Mouse (Mus musculus) retina, adult 2 months (tissue): Measurements from ENCODE around the gene Slc8a1.

ENCODE experiments used
- DNase-seq: peaks from one replicate; pipeline ENCODE4 v3.0.0-alpha.2; 2012; ENCODE audit warnings: low read depth, low spot score

Gene Slc8a1

GRCm38 (mm10) chr17:81738311-81738755 lies at the start of gene Slc8a1:
Slc8a1 (minus strand) TSS chr17:81738377.
- DNase-seq, result no peak

GRCm38 (mm10) chr17:81787350-81787749 lies 49.2 kb upstream of the Slc8a1 start:
- no peak for DNase-seq

DNA sequence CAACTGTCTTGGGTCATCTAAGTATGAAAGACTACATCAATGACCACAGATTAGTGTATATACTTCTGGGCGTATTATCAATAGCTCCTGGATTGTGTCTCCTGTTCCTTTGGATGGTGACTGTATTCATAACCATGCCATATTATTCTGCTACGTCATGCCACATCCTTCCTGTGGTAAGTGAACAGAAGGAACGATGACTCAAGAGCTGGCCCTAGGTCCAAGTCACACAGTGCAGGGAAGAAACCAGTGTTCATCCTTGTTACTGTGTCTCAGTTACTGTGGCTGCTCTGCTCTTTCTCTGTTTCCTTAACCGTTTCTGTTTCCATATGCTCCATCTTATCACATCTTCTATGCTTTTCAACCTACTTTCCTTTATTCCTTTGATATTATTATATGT lies 44.1 kb upstream of the Slc8a1 start:
- DNase-seq, result no peak

DNA sequence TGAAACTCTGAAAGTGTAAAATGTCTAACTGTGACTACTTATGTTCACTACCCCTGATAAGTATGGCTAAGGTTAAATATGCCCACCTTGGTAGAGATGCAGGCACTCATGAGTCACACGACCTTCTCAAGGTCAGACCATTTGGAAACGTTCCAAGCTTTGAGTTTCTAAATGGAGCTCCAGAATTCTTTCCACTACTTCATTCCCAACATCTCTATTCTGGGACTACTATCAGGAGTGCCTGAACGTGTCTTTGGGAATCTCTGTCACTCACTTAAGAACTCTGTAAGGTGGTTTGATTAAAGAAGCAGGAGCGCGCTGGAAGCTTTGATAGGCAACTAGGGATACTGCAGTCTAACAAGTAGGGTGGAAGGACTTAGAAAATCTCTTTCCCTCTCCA lies 43.3 kb upstream of the Slc8a1 start:
- DNase-seq, result no peak

- no peak for DNase-seq
These were observed 41.7 kb upstream of the Slc8a1 start for GRCm38 (mm10) chr17:81779883-81780282.

DNA sequence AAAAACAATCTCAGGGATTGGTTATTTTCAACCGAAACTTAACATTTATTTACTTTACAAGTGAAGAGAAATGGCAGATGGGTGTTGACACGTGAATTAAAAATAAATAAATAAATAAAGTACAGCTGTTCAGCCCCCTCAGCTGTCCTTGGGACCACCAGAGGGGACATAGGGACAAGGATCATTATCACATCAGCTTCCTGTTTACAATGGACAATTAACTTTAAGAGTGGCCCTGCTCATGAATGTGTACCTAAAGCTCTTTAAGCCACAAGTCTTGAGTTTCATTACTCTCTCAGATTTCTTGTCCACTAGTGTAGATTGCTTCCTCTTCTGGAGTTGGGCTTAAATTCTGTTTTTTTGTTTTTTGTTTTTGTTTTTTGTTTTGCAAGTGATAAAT lies 12.5 kb upstream of the Slc8a1 start:
- no peak for DNase-seq

DNA sequence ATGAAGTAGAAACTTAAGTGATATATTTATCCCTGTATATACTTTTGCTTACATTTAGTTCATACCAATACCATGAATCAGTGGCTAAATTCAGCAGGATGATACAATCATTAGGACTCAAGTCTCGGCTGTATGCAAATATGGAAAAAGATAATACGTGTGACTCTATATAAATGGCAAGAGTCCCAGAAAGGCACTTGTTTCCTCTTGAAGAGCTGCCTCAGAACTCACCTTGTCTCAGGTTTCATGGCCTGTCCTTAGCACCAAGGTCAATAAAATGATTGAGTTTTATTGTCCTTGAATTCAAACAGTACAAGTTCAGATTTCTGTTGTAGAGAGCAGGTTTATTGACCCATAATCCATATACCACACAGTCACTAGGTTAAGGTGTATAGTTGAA lies 4.9 kb upstream of the Slc8a1 start:
- DNase-seq, result no peak

DNA sequence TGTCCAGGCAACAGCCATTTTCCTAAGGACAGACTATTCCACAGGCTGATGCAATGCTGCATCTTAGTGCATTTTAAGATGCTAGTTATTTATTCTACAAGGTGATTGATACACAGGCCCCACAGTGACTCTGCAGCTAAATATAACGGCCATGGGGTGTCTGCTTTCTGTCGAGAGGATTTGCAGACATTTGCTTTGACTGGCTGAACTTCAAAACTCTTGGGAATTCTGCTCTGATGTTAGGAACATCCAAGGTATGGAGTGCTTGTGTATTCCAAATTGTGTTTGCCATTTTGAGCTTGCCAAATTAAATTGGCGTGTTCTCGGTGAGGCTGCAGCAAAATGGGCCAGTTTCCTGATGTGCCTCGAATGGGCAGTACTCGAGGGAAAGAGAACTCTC lies 2.4 kb upstream of the Slc8a1 start:
- DNase-seq, result no peak

DNA sequence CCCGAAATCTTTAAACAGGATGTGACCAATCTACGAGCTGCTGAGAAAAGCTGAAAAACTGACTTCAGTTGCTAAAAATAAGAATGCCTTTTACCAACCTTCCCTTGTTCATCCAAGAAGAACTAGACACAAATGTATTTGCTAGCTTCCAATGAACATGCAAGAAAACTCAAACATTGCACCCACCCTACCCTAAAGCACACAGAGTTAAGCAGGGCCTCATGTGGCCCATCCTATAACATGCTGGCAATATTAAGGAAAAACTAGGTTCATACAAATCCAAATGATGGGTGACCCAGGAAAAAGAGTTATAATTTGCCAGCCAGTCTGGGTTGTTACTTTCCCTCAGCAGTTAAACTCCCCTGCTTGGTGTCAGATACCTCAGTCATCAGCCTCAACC lies 398 bp downstream of the Slc8a1 start:
- DNase-seq, result no peak

GRCm38 (mm10) chr17:81737309-81737708 lies 868 bp downstream of the Slc8a1 start:
- no peak for DNase-seq

- no peak for DNase-seq
These were observed 2.6 kb downstream of the Slc8a1 start for GRCm38 (mm10) chr17:81735583-81735982.

DNA sequence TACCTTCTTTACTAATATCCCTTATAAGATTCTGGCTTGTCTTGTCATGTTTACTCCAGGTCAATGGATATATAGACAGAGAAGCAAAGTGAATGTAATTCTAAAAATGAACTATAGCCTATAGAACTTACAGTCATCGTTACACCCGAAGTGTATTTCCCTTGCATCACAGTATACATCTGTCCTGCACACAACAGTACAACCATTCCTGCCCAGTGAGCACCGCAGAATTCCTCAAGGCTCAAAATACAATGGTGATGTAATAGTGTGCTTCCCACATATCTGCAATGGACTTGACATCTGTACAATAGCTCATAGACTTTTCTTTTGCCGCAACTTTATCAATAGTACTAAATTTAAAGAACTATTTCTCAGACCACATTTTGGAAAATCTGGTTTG lies 8.3 kb downstream of the Slc8a1 start:
- no peak for DNase-seq

- DNase-seq, result no peak
These were observed 25.9 kb downstream of the Slc8a1 start for GRCm38 (mm10) chr17:81712273-81712751.

DNA sequence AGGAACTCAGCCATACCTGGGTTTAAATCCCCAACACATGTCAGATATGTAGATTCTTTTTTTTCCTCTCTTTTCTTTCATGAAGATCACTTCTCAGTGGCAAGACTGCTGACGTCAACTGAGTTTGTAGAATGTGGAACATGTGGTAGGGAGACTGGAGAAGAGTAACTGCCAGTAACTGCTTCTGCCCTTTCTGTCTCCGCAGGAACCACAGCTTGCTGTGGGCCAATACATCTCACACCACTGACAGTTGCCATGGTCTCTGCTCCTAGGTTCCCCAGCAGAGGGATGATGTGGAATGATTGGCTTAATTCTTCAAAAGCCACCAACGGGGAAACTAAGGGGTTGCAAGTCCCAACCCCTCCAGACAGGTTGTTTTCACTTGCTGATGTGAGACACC lies 33.4 kb downstream of the Slc8a1 start:
- DNase-seq, result no peak

DNA sequence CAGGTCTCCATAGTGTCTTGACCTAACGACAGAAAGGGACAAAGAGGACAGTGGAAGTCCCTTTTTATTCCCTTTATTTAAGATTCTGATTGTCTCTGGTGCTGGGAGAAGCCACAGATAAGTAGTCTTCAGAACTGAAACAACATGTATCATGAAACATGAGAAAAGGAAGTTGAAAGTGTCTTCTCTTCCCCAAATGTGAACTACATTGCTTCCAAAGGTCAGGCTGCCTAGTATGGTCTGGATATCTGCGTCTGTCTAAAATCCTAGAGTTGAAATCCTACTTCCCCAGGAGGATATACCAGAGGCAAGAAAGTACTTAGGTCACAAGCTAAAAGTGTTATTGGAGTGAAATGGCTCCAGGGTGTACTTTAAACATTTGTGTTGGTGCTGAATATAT lies 34.9 kb downstream of the Slc8a1 start:
- no peak for DNase-seq

- no peak for DNase-seq
These were observed 36.5 kb downstream of the Slc8a1 start for GRCm38 (mm10) chr17:81701701-81702100.

DNA sequence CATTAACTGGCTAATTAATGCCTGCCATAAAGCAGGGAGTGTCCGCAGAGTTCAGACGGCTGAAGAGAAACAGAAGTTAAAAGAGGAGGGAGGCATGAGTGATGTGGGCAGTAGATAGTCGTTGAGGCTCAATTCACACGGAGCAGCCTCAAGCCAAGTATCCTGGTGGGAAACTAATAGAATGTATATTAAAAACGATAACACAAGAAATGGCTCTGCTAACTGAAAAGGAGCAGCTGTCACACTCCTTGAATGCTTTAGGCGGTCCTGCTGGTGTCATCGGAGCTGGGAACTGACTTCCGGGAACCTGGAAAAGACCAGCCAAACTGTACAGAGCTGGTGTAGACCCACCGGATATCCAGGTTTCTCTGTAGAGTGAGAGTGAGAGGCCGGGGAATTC lies 39.4 kb downstream of the Slc8a1 start:
- no peak for DNase-seq

DNA sequence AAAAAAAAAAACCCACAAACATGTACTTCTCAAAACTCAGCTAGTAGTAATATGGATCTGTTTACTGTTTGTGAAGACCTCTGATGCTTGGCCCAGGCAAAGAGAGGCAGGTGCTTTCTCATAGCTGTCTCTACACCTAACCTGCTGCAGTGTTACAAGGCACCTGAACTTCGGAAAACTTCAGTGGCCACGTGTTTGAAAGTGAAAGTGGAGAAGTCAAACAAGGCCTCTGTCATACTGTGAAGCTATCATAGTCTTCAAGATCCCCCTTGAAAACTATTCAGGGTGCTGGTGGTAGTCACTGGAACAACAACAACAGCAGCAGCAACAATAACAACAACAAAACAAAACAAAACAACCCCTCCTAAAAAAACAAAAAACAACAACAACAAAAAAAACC lies 40.5 kb downstream of the Slc8a1 start:
- DNase-seq, result no peak

DNA sequence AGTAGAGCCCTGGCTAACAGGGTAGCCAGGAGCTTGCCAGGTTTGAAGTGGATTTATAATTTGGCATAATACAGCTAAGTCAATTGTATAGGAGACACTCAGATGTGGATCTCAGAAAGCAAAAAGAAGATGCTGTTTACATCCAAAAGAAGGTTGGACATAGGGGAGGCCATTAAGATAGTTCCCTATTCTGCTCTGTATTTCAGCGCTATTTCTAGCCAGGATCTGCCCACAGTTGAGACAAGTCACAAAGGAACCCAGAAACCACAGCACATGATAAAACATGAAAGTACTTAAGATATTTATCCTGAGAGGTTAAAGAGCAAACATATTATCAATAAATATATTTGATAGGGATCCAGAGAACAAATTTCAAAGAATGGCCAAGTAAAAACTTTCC lies 43.2 kb downstream of the Slc8a1 start:
- DNase-seq, result no peak

DNA sequence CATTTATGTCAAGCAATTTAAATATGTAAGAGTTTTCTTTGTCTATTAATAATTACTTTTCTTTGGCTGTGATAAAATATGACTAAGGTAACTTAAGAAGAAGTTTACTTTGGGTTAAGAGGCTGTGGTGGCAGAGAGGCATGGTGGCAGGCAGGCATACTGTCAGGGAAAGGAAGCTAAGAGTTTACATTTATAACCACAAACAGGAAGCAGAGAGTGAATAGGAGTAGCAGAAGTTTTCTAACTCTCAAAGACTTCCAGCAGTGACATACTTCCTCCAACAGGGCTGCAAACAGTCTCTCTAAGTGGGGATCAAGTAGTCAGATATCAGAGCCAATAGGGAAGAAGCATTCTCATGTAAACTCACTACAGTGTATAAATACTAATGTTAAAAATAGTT lies 58.6 kb downstream of the Slc8a1 start:
- DNase-seq, result no peak

- DNase-seq, result no peak
These were observed 60.7 kb downstream of the Slc8a1 start for GRCm38 (mm10) chr17:81677450-81677849.

GRCm38 (mm10) chr17:81676203-81676602 lies 62.0 kb downstream of the Slc8a1 start:
- DNase-seq, result no peak

GRCm38 (mm10) chr17:81671245-81671644 lies 66.9 kb downstream of the Slc8a1 start:
- DNase-seq, result no peak
